Mouse (Mus musculus): ENCODE data around the gene Cdc37l1.
A peak's percentile ranks its signal among the peaks of the same experiment; 100 is the strongest.

Gene Cdc37l1

GRCm38 (mm10) chr19:29045956-29046650 lies 56.0 kb downstream of the Cdc37l1 start:
- DNase-seq (ENCODE audit: low spot score in 2 of 2), result no peak

GRCm38 (mm10) chr19:29046961-29047333 lies 56.8 kb downstream of the Cdc37l1 start:
- no peak for DNase-seq (ENCODE audit: low spot score in 2 of 2)

- peak; percentile 78 to 80 for DNase-seq (ENCODE audit: low spot score in 2 of 2)
Observed at GRCm38 (mm10) chr19:29047334-29048170, 57.4 kb downstream of the Cdc37l1 start, which contains the start of gene Ak3. Gene Ak3 (minus strand): TSS chr19:29047961.

GRCm38 (mm10) chr19:29049401-29050075 lies 59.4 kb downstream of the Cdc37l1 start:
- no peak for DNase-seq (ENCODE audit: low spot score in 2 of 2)

- DNase-seq (ENCODE audit: low spot score in 2 of 2), result no peak
Observed at GRCm38 (mm10) chr19:29050186-29050980, 60.2 kb downstream of the Cdc37l1 start.

GRCm38 (mm10) chr19:29052786-29053185 lies 62.6 kb downstream of the Cdc37l1 start:
- DNase-seq (ENCODE audit: low spot score in 2 of 2), result no peak

GRCm38 (mm10) chr19:29054594-29054993 lies 64.4 kb downstream of the Cdc37l1 start:
- DNase-seq (ENCODE audit: low spot score in 2 of 2), result no peak

GRCm38 (mm10) chr19:29055469-29055868 lies 65.3 kb downstream of the Cdc37l1 start:
- no peak for DNase-seq (ENCODE audit: low spot score in 2 of 2)

GRCm38 (mm10) chr19:29058741-29059140 lies 68.6 kb downstream of the Cdc37l1 start:
- no peak for DNase-seq (ENCODE audit: low spot score in 2 of 2)

GRCm38 (mm10) chr19:29059688-29060087 lies 69.5 kb downstream of the Cdc37l1 start:
- DNase-seq (ENCODE audit: low spot score in 2 of 2), result no peak

- no peak for DNase-seq (ENCODE audit: low spot score in 2 of 2)
Observed at GRCm38 (mm10) chr19:29060299-29060698, 70.1 kb downstream of the Cdc37l1 start.

GRCm38 (mm10) chr19:29063009-29063408 lies 72.9 kb downstream of the Cdc37l1 start:
- no peak for DNase-seq (ENCODE audit: low spot score in 2 of 2)

- peak; percentile 86 to 87 for DNase-seq (ENCODE audit: low spot score in 2 of 2)
Observed at GRCm38 (mm10) chr19:29063577-29064363, 73.6 kb downstream of the Cdc37l1 start.

- no peak for DNase-seq (ENCODE audit: low spot score in 2 of 2)
Observed at GRCm38 (mm10) chr19:29064451-29065102, 74.4 kb downstream of the Cdc37l1 start.

- peak; percentile 64 to 79 for DNase-seq (ENCODE audit: low spot score in 2 of 2)
Observed at GRCm38 (mm10) chr19:29066981-29067471, 76.9 kb downstream of the Cdc37l1 start.

GRCm38 (mm10) chr19:29069195-29069594 lies 79.0 kb downstream of the Cdc37l1 start:
- no peak for DNase-seq (ENCODE audit: low spot score in 2 of 2)

- DNase-seq (ENCODE audit: low spot score in 2 of 2), result no peak
Observed at GRCm38 (mm10) chr19:29074802-29075201, 84.7 kb downstream of the Cdc37l1 start.

Measured in urinary bladder, adult 18-20 months (tissue).